Mouse (Mus musculus) hindbrain, embryonic 13.5 days (tissue): ENCODE measurements around the gene Tmc5. TPM values are rescaled to one million over a fixed set of nuclear protein-coding genes. Genes with fewer than 3 reads are reported as not detected.

ENCODE experiments used
- ATAC-seq: fragments of 200-750 bp; cut with Nextera tagmentation; 2 replicates; pipeline ENCODE4 v1.8.0; 2017; ENCODE audit warnings: moderate TSS enrichment; ENCODE audit not compliant: low FRiP score
- H3K27ac ChIP-seq: fragments of 300-500 bp; sonication (generic); 2 replicates; pipeline ENCODE4 v1.5.1; 2015; ENCODE audit warnings: inconsistent platforms, mild to moderate bottlenecking, moderate library complexity
- H3K27me3 ChIP-seq: fragments of 300-500 bp; sonication (generic); 2 replicates; pipeline ENCODE4 v1.6.1; 2015; ENCODE audit warnings: mild to moderate bottlenecking, inconsistent platforms
- H3K36me3 ChIP-seq: fragments of 300-500 bp; sonication (generic); 2 replicates; pipeline ENCODE4 v1.6.1; 2015; ENCODE audit warnings: mild to moderate bottlenecking, inconsistent platforms
- H3K4me1 ChIP-seq: fragments of 300-500 bp; sonication (generic); replicated peaks from 2 replicates; pipeline ENCODE4 v1.6.1; 2015; ENCODE audit warnings: inconsistent platforms
- H3K4me2 ChIP-seq: fragments of 300-500 bp; sonication (generic); 2 replicates; pipeline ENCODE4 v1.6.1; 2015; ENCODE audit warnings: inconsistent platforms, mild to moderate bottlenecking, moderate library complexity
- H3K4me3 ChIP-seq: fragments of 300-500 bp; sonication (generic); 2 replicates; pipeline ENCODE4 v1.5.1; 2015; ENCODE audit warnings: mild to moderate bottlenecking, inconsistent platforms
- H3K9ac ChIP-seq: fragments of 300-500 bp; sonication (generic); 2 replicates; pipeline ENCODE4 v1.6.1; 2015; ENCODE audit warnings: mild to moderate bottlenecking, inconsistent platforms
- H3K9me3 ChIP-seq: fragments of 300-500 bp; sonication (generic); 2 replicates; pipeline ENCODE4 v1.6.1; 2016; ENCODE audit warnings: inconsistent platforms
- WGBS: fragments of 180-500 bp; shearing (Covaris S2); methylation state at CpG from one replicate; pipeline ENCODE4 v1.1.7; 2015; 5-methylcytosine and 5-hydroxymethylcytosine counted together
- polyA plus RNA-seq: library from polyadenylated mRNA; unstranded; fragments of >200 nt; fragmentation: Nextera tagmentation; extraction: Ambion mirVana; gene quantifications from 2 replicates; pipeline ENCODE4 v1.2.1, GENCODE M21; 2015

Tmc5 gene
- 0.19 and 0.21 TPM in 2 replicates for polyA plus RNA-seq

DNA sequence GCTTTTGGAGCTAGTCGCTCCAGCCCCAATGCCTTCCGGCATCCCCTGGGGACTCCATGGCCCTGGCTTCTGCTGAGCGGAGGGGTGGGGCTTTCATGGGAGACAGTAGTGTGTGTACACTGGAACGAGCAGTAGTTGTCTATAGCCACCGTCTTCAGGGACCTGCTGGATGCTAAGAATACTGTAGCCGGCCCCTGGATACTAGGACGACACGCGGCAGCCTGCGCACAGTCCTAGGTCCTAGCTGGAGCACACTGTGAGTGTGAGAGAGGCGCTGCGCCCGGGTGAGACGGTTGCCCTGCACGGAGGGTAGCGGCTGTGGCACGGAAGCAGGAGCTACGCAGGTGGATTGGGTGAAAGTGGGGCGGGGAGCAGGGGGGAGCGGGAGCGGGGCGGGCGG is at the start of gene Tmc5:
Gene Tmc5, plus strand, starts transcription at position 97 of the 400 bp plus-strand sequence.
- no peaks in the 10 kb centered on the region for H3K36me3 ChIP-seq
- 4% methylated on average over 23 of the region's 23 CpGs for WGBS
- peak within 1 kb of the TSS; percentile 26 for H3K9ac ChIP-seq
- peaks cover 52% of the 10 kb centered on the region for H3K4me1 ChIP-seq
- H3K4me3 ChIP-seq = peak within 1 kb of the TSS; percentile 18
- no peak within 1 kb of the TSS for H3K27ac ChIP-seq
- H3K9me3 ChIP-seq = no peaks in the 10 kb centered on the region
- no peak for ATAC-seq
- H3K27me3 ChIP-seq = peaks cover 36% of the 10 kb centered on the region
- peak within 1 kb of the TSS; percentile 52 for H3K4me2 ChIP-seq

DNA sequence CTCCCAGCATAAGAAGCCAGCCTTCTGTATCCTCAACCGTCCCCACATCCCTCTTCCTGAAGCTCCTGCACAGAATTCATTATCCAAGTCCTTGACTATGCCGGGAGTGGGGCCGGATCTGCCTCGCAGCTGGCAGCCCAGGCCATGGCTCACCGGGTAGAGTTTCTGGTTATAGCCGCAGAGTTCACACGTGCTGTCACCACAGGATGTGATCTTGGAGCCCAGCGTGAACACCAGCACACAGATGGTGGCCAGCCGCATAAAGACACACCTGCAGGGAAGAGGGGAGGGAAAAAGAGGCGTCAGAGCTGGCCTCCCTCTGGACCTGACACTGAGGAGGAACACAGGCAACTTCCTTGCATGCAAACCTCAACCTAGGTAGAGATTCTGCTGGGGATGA is 49.6 kb upstream of the Tmc5 start:
- ATAC-seq = no peak
- Histone ChIP-seq H3K9me3 (peaks cover 4% of the 10 kb centered on the region; the same call in 1 of the 2 replicates), H3K4me1 (no peaks in the 10 kb centered on the region), H3K4me2 (no peak overlapping the region), H3K36me3 (peaks cover 67% of the 10 kb centered on the region), H3K27ac (no peak overlapping the region), H3K9ac (no peak overlapping the region), H3K4me3 (no peak overlapping the region), H3K27me3 (no peaks in the 10 kb centered on the region)
- whole genome bisulfite sequencing = 84% methylated on average over 10 of the region's 10 CpGs

DNA sequence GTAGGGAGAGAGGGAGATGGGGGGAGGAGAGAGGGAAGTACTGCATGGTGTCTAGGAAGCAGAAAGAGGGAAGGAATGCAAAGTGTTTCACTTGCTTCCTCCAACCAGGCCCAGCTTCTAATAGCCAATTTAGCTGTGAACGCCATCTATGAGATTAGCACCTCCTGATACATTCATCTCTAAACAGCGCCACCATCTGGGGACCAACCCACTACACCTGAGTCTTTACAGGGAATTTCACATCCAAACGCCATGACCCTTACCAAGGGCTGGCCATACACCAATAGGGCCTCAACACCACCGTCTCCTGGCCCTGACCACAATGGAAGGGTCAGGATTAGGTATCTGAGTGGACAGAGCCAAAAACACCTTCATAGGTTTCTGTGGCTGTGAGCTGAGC is 43.2 kb upstream of the Tmc5 start:
- Histone ChIP-seq H3K36me3 (peaks cover 78% of the 10 kb centered on the region), H3K4me1 (no peaks in the 10 kb centered on the region), H3K9ac (no peak overlapping the region), H3K27ac (no peak overlapping the region), H3K27me3 (no peaks in the 10 kb centered on the region), H3K4me2 (no peak overlapping the region), H3K4me3 (no peak overlapping the region), H3K9me3 (peaks cover 6% of the 10 kb centered on the region; the same call in 1 of the 2 replicates)
- 81% methylated on average over 4 of the region's 4 CpGs for WGBS
- no peak for ATAC-seq

DNA sequence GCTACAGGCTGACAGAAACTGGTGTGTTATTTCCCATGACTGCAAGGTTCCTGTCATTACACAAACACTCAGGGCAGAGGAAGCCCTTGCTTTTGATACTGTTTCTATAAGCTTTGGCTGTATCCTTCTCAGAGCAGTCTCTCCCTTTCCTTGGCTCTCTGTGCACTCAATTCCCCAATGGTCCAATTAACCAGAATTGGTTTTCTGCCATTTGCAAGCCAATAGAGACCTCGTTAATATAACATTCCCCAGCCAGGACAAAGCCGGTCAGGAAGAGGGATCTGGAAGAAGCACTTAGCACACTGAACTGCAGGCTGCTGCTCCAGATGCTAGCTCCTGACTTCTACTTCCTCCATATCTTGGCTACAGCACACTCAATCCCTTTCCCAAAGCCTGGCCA is 42.8 kb upstream of the Tmc5 start:
- no peaks in the 10 kb centered on the region for H3K4me1 ChIP-seq
- H3K9ac ChIP-seq = no peak overlapping the region
- peaks cover 6% of the 10 kb centered on the region; the same call in 1 of the 2 replicates for H3K9me3 ChIP-seq
- 64% methylated on average over 2 of the region's 2 CpGs for WGBS
- no peak overlapping the region for H3K27ac ChIP-seq
- H3K36me3 ChIP-seq = peaks cover 75% of the 10 kb centered on the region
- no peak overlapping the region for H3K4me2 ChIP-seq
- H3K4me3 ChIP-seq = no peak overlapping the region
- no peaks in the 10 kb centered on the region for H3K27me3 ChIP-seq
- ATAC-seq = no peak

DNA sequence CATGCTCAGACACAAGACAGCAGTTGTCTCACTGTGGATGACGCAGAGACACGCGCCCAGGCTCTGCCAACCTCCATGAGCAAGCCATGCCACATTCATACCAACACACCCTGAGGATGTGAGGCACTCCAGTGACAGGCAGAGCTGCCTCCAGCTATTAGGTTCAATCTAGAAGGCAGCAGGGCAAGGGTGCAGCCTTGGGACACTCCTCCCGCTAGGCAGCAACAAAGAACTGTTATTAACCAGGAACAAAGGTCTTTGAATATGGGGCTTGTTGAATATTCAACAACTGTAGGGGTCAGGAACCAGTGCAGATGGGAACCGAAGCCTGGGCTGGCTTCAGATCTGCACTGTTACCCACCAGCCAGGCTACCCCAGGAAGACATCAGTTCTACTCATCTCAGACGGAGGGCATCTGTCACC is 28.0 kb upstream of the Tmc5 start:
- H3K9ac ChIP-seq = no peak overlapping the region
- no peak overlapping the region for H3K27ac ChIP-seq
- WGBS = 22% methylated on average over 6 of the region's 6 CpGs
- H3K4me2 ChIP-seq = no peak overlapping the region
- peaks cover 7% of the 10 kb centered on the region for H3K36me3 ChIP-seq
- no peaks in the 10 kb centered on the region for H3K27me3 ChIP-seq
- H3K4me1 ChIP-seq = peaks cover 8% of the 10 kb centered on the region
- H3K4me3 ChIP-seq = no peak overlapping the region
- ATAC-seq = peak; percentile 28; the same call in 1 of the 2 replicates
- peaks cover 7% of the 10 kb centered on the region; the same call in 1 of the 2 replicates for H3K9me3 ChIP-seq

DNA sequence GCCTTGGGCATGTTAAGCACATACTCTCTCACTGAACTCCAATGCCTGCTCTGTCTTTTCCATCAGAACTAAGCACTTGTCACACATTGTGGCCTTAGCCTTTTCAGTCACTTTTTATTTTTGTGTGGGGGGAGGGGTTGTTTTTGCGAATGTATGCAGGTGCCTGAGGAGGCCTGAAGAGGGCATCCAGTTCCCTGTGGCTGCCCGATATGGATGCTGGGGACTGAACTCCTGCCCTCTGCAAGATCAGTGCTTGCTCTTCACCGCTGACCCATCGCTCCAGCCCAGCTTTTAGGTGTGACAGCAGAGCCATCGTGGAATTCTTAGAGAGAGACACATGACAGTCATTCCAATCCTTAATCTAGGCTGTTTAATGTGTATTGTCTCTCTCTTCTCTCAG is 25.7 kb upstream of the Tmc5 start:
- Histone ChIP-seq H3K9ac (no peak overlapping the region), H3K4me3 (no peak overlapping the region), H3K9me3 (peaks cover 7% of the 10 kb centered on the region; the same call in 1 of the 2 replicates), H3K4me1 (peaks cover 8% of the 10 kb centered on the region), H3K36me3 (no peaks in the 10 kb centered on the region), H3K27ac (no peak overlapping the region), H3K4me2 (no peak overlapping the region), H3K27me3 (no peaks in the 10 kb centered on the region)
- 54% methylated on average over 5 of the region's 5 CpGs for WGBS
- ATAC-seq = no peak

DNA sequence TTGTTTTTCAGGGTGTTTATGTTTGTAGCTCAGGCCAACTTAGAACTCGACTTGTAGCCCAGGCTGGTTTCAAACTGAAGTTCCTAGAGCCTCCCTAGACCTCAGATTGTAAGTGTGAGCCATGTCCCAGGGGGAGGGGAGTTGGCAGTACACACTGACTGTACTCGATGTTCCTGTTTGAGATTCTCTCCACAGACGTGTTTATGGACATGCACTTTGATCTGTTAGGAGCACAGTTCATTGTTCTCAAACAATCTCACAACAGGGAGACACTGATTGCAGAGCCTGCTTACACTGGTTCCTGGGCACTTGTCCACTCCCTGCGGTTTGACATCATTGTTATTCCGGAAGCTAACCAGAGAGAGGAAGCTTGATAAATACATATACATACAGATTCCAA is 25.1 kb upstream of the Tmc5 start:
- no peaks in the 10 kb centered on the region for H3K27me3 ChIP-seq
- no peak overlapping the region for H3K4me3 ChIP-seq

DNA sequence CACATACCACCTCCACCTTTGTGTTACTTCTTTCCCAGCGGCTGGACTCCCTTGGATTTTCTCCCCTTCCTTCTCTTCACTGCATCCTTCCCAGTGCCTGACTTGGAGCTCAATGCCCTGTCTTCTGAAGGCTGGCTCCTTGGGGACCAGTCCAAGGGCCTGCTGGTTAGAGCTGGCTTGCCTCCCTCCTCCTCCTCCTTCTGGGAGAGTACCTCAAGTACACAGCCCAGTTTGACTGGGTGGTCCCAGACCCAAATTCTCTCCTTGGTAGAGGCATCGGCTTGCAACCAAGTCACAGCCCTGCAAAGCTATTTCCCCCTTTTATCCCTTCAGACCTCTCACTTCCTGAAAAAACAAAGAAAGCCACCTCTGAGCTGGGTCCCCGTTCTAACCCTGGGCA is 18.8 kb upstream of the Tmc5 start:
- Histone ChIP-seq H3K27ac (0 out of 2 replicates have a peak overlapping the region, but pooled peaks have one; percentile 35), H3K9me3 (no peaks in the 10 kb centered on the region), H3K4me1 (peaks cover 4% of the 10 kb centered on the region), H3K4me3 (no peak overlapping the region), H3K27me3 (0 out of 2 replicates have a peak, but pooled peaks cover 2% of the 10 kb centered on the region), H3K4me2 (no peak overlapping the region), H3K9ac (no peak overlapping the region), H3K36me3 (peaks cover 8% of the 10 kb centered on the region; the same call in 1 of the 2 replicates)
- WGBS = 76% methylated on average over 3 of the region's 3 CpGs
- ATAC-seq = no peak

More for the DNA sequence above, 25.1 kb upstream of the Tmc5 start:
- WGBS = 52% methylated on average over 5 of the region's 5 CpGs
- no peak overlapping the region for H3K9ac ChIP-seq
- no peak overlapping the region for H3K4me2 ChIP-seq
- no peak for ATAC-seq
- H3K36me3 ChIP-seq = no peaks in the 10 kb centered on the region
- peaks cover 7% of the 10 kb centered on the region; the same call in 1 of the 2 replicates for H3K9me3 ChIP-seq
- no peak overlapping the region for H3K27ac ChIP-seq
- peaks cover 8% of the 10 kb centered on the region for H3K4me1 ChIP-seq

DNA sequence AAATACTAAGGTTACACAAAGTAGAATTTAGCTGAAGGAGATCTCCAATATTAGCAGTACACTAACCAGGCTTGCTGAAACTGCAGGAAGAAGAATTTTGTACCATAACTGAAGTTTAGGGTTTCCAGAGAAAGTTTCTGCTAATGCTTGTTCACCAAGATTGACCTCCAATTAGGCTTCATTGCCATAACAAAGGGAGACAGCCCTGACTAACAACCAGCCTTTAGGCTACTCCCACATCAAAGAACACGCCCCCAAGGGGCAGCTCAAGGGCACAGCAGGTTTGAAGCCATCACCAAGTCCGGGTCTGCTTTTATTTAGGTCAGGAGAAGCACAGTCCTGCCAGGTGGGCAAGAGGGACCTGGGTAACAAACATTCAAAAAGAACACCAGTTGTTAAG is 17.2 kb upstream of the Tmc5 start:
- no peak for ATAC-seq
- H3K9ac ChIP-seq = no peak overlapping the region
- H3K27ac ChIP-seq = no peak overlapping the region
- 0 out of 2 replicates have a peak, but pooled peaks cover 2% of the 10 kb centered on the region for H3K27me3 ChIP-seq
- H3K4me3 ChIP-seq = no peak overlapping the region
- no peaks in the 10 kb centered on the region for H3K9me3 ChIP-seq
- 69% methylated on average over 2 of the region's 2 CpGs for WGBS
- H3K4me1 ChIP-seq = peaks cover 15% of the 10 kb centered on the region
- no peak overlapping the region for H3K4me2 ChIP-seq
- H3K36me3 ChIP-seq = peaks cover 8% of the 10 kb centered on the region; the same call in 1 of the 2 replicates

DNA sequence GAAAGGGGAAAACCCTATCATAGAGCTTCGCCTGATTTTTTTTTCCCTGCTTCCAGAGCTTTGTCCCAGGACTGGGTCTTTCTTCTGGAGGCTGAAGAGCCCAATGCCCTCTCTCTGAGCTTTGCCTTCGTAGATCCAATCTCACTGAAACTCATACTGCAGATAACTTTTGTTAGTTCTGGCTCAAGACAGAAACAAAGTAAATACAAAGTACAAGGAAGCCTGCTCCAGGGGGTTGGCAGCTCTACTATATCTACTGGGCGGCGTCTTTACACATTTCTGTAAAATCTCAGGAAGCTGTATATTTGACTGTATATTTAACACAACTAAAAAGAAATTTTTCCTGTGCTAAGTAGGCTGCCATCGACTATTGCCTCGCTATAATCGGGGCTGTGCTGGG is 13.3 kb upstream of the Tmc5 start:
- Histone ChIP-seq H3K9ac (peak overlapping the region; percentile 88), H3K36me3 (peaks cover 8% of the 10 kb centered on the region; the same call in 1 of the 2 replicates), H3K27ac (no peak overlapping the region), H3K4me1 (peaks cover 15% of the 10 kb centered on the region), H3K9me3 (no peaks in the 10 kb centered on the region), H3K4me2 (peak overlapping the region; percentile 79), H3K27me3 (0 out of 2 replicates have a peak, but pooled peaks cover 2% of the 10 kb centered on the region), H3K4me3 (peak overlapping the region; percentile 68)
- ATAC-seq = no peak
- WGBS = 17% methylated on average over 7 of the region's 7 CpGs

DNA sequence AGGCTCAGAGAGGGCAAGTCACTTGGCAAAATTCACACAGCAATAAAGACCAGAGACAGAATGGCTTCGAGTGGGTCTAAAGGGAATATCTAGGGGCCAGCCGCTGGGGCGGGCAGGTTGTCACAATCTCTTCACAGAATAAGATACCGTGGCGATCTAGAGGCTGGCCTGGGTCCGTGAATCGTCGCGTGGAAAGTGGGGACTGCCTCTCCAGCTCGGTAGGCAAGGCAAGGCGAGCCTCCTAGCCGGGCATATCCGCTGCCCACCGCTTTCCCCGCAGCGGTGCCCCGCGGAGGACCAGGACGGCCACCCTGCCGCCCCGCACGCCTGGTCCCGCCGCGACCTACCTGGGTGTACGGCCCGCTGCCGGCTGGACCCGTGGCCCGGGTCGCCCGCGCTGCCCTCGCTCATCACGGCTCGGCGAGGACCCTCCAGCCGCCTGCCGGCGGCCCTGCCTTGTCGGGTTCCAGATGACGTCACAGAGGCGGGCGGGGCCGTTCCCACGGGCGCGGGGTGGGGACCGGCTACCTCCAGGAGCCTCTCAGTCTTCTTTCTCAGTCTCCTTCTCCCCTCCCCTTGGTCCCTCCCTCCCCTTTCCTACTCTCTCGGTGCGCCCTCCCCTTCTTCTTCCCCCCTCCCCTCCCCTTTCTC is 12.7 kb upstream of the Tmc5 start, which contains the start of gene Tmc7:
Gene Tmc7, minus strand, starts transcription at position 480 of the 651 bp plus-strand sequence.
- Histone ChIP-seq H3K4me1 (peaks cover 15% of the 10 kb centered on the region), H3K4me2 (peak within 1 kb of the TSS; percentile 79), H3K9me3 (no peaks in the 10 kb centered on the region), H3K9ac (peak within 1 kb of the TSS; percentile 88), H3K27ac (peak within 1 kb of the TSS; percentile 70; the same call in 1 of the 2 replicates), H3K27me3 (0 out of 2 replicates have a peak, but pooled peaks cover 2% of the 10 kb centered on the region), H3K36me3 (peaks cover 6% of the 10 kb centered on the region; the same call in 1 of the 2 replicates), H3K4me3 (peak within 1 kb of the TSS; percentile 68)
- ATAC-seq = peak; percentile 92
- WGBS = under 1% methylated on average over 49 of the region's 51 CpGs

DNA sequence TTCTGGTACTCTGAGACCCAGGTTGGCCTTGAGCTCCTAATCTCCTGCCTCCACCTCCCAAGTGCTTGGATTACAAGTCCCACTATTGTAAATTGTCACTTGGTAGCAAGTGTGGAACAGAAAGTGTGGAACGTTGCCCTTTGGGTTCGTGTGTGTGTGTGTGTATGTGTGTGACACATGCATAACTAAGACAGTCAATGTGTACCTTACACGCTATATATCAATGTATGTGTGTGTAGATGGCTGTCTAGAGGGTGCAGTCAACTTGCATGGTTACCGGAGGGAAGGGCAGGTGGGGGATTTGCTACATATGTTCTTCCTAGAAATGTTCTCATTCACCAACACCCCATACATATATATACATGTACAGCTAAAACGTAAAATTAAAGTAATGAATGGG is 12.2 kb upstream of the Tmc5 start:
- Histone ChIP-seq H3K27ac (no peak overlapping the region), H3K4me3 (peak overlapping the region; percentile 68), H3K4me2 (peak overlapping the region; percentile 79), H3K9me3 (no peaks in the 10 kb centered on the region), H3K9ac (no peak overlapping the region), H3K36me3 (0 out of 2 replicates have a peak, but pooled peaks cover 2% of the 10 kb centered on the region), H3K27me3 (0 out of 2 replicates have a peak, but pooled peaks cover 2% of the 10 kb centered on the region), H3K4me1 (peaks cover 15% of the 10 kb centered on the region)
- 66% methylated on average over 5 of the region's 5 CpGs for WGBS
- ATAC-seq = peak; percentile 40
